10 mouse cellular contexts compared by ENCODE assay signal in the genomic region with DNA sequence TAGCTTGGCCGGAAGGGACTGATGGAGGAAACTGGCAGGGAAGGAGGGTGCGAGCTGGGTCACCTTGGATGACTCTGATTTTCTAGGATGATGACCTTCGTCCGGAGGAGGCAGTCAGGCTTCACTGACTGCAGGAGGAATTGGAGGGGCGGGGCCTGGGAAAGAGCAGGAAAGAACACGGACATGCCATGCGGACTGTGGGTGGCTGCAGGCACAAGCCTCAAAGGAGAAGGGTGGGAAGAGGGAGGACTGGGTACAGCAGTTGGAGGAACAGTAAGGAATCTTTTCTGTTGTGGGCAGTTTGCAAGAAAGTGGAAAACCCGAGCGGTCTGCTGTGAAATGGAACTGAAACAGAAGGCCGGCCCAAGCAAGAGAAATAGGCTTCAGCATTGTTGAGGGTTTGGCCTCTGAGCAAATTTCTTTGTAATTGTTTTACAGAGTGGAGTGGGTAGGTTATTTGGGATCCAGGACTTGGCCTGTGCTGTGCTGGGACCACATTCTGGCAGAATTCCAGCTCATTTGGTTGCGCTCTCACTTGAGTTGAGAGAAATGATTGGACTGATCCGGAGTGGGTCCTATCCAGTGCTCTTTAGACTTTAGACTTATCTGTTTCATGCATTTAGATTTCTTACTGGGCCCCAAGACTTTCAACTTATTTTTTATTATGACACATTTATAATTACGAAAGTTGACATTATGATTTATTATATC. TPM values are rescaled to one million over a fixed set of nuclear protein-coding genes. Genes with fewer than 3 reads are reported as not detected.
DNase-seq lines count a peak whose midpoint lies in the region.
"Had no signal": no experiment of that assay in that cellular context is flagged by ENCODE, and none has a peak within 500 bp of the region (broad histone marks: within the 10 kb centered on the region; RNA-seq: fewer than 3 reads in every experiment).

No protein-coding gene starts in this region.

- intact Hi-C loops in gastrocnemius, postnatal 36 days (cut with DNase I): no loop called here

- peak; percentile 50 to 67 for DNase-seq in left cerebral cortex, adult 18-20 months (ENCODE audit: low spot score in 2 of 2)
- DNase-seq in left cerebral cortex, adult 11 months (ENCODE audit: low spot score): no peak
- DNase-seq in adrenal gland, postnatal 25 days: peak; percentile 10
- peak; percentile 31 to 53 for DNase-seq in frontal cortex, postnatal 36 days (ENCODE audit: low spot score in 2 of 2)
- peak; percentile 87 to 88 for DNase-seq in kidney, postnatal 36 days
- DNase-seq in gastrocnemius, postnatal 36 days: no peak
- no peak for DNase-seq in natural killer cell, adult 2 months (ENCODE audit: low spot score in 2 of 2)
- DNase-seq: embryo, embryonic 11 days; heart, postnatal 4 days had no signal

RNA-seq across cellular contexts. Expression of a gene that starts 30.7 kb away (rescaled TPM):
- not detected for total RNA-seq in left cerebral cortex, adult 18-20 months (2021)
- 2.1 and 9.5 TPM in 2 replicates for total RNA-seq in adrenal gland, postnatal 25 days (2021)
- not detected for total RNA-seq in gastrocnemius, postnatal 36 days (2021)
- total RNA-seq: MEL had no signal

Comparison
In these comparisons a context has a peak if more than half of its experiments do, and no peak if none do; other contexts are left out.
1. DNase-seq: peak in left cerebral cortex, adult 18-20 months (2 of 2), adrenal gland, postnatal 25 days (single experiment), frontal cortex, postnatal 36 days (2 of 2) and kidney, postnatal 36 days (2 of 2); none in left cerebral cortex, adult 11 months (single experiment), gastrocnemius, postnatal 36 days (0 of 2) and natural killer cell, adult 2 months (0 of 2).